Mouse (Mus musculus) thymus, postnatal 0 days (tissue): ENCODE data around the gene Hlf. TPM values are rescaled to one million over a fixed set of nuclear protein-coding genes. Genes with fewer than 3 reads are reported as not detected.

Experiments
- DNase-seq: peaks from one replicate; pipeline ENCODE4 v3.0.0-alpha.2; 2015; ENCODE audit warnings: low spot score
- polyA plus RNA-seq: library from polyadenylated mRNA; unstranded; fragments of >200 nt; fragmentation: Nextera tagmentation; extraction: Ambion mirVana; gene quantifications from 2 replicates; pipeline ENCODE4 v1.2.1, GENCODE M21; 2015

The Hlf gene
- 0.72 and 0.85 TPM in 2 replicates for polyA plus RNA-seq

GRCm38 (mm10) chr11:90390817-90391173, at the start of gene Hlf:
Gene Hlf, minus strand, starts transcription at chr11:90390895.
- DNase-seq = peak; percentile 94

DNA sequence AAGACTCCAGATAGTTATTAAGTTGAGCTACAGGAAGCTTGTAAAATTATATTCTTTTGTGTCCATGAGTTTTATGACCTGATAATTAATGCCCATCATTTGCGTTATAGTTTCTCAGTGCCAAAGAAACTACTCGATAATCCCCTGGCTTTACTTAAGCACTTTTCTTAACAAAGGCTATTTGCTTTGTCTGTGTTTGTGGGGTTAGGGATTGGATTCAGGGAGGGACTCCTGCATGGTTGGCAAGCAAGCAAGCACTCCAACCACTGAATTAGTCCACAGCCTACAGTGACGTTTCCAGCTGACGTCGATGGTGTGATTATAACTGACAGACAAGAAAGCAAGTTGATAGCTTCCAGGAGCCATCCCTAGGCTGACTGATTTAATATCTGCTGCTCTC, 48.1 kb upstream of the Hlf start:
- DNase-seq = no peak

GRCm38 (mm10) chr11:90425207-90425525, 34.5 kb upstream of the Hlf start:
- DNase-seq = no peak

GRCm38 (mm10) chr11:90424334-90425206, 33.9 kb upstream of the Hlf start:
- no peak for DNase-seq

GRCm38 (mm10) chr11:90423896-90424295, 33.2 kb upstream of the Hlf start:
- no peak for DNase-seq

DNA sequence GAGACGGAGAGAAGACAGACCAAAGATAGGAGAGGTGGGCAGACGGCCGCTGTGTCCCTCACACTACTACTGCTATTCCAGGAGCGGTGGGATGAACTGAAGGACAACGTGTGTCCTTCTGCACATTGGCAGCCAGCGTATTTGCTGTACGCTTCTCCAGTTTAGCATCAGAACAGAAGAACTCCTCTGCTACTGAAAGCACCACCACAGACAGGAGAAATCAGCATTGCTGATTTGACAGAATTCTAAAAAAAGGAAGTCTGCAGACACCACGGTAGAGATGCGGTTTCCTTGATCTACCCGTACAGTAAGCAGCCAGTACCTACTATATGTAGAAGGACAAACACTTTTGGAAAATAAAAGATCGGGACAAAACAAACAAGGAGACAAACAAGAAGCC, 29.0 kb upstream of the Hlf start:
- DNase-seq = peak; percentile 65

DNA sequence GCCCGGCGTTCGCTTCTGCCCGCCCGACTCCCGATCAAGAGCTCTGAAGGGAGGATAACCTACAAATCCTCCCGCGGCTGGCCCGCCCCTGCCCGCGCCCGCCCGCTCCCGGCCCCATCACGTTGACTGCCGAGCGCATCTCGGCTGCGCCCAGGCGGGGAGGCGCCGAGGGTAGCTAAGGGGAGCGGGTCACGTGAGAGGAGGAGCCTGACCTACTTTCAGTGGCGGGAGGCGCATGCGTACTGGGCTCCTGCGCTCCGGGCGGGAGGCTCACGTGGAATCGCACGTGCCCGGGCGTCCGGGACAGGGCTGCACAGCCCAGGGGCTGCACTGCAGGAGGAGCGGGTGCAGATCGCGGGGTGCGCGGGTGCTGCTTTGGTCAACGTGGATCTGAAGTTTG, 27.2 kb upstream of the Hlf start:
- peak; percentile 97 for DNase-seq

DNA sequence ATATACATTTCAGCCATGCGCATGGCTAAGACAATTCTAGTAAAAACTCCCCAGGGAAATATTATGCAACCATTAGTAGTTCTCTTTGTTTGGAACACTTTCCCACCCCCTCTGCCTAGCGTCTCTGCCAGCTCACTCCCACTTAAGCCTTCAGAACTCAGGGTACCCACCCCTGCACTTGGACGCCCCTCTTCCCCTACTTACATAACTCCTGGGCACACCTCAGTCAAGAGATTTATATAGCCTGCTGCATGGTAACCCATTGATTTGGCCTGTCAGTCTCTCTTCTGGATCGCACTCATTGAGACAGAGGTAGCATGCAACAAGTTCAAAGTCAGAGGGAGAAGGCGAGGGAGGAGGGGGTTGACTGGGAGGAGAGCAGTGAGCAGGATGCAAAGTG, 26.3 kb upstream of the Hlf start:
- no peak for DNase-seq

DNA sequence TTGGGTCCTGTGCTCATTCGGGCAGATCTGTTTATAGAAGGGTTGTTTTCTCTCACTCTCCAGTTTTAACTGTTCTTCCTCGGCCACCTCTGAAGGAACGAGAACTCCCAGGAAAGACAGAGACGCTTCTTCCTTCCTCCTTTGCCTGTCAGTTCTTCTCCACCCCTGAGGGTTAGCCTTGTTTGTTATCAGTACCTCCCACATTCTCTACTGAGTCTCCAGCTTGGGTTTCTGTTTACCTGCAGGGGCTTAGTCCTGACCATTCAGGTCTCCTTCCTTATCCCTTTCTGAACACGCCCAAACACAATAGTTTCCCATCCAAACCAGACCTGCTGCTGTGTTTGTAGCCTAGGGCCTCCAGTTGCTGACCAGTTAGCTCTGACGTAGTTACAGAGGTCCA, 8.2 kb upstream of the Hlf start:
- DNase-seq = no peak

DNA sequence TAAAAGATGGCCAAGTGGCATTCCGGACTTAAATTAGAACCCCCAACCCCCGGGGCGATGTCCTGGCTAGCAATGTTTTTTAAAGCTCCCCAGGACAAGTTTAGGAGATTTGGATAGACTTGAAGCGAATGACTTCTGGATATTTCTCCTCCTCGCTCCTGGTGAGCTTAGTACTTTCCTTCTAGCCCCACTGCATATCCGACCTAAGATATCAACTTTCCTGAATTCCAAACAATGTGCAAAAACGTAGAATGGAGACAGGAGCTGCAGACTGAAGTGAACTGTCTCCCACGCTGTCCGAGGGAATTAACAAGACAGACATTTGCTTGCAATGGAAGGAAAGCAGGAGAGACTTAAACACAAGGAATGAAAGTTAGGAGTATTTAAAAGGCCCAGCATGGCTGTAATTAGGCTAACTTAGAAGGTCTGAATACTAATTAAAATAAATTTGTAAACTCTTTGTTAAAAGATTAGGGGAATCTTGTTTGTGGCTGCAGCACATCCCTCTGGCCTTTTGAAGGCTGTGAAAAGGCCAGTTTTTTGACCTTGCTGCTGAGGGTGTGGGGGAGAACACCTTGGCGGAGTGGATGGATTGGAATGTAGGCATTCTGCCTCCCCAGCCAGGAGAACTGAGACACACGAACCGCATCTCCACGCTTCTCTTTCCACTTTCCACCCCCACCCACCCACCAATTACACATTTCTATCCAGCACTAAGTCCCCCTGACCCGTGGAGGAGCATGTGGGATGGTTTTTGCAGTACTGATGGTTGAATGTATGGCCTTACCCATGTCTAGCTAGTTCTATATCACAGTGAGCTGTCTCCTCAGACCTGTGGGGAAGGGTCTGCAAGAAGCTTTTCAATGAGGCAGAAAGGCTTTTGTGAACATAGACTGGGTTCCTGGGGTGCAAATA, 833 bp upstream of the Hlf start:
- no peak for DNase-seq

DNA sequence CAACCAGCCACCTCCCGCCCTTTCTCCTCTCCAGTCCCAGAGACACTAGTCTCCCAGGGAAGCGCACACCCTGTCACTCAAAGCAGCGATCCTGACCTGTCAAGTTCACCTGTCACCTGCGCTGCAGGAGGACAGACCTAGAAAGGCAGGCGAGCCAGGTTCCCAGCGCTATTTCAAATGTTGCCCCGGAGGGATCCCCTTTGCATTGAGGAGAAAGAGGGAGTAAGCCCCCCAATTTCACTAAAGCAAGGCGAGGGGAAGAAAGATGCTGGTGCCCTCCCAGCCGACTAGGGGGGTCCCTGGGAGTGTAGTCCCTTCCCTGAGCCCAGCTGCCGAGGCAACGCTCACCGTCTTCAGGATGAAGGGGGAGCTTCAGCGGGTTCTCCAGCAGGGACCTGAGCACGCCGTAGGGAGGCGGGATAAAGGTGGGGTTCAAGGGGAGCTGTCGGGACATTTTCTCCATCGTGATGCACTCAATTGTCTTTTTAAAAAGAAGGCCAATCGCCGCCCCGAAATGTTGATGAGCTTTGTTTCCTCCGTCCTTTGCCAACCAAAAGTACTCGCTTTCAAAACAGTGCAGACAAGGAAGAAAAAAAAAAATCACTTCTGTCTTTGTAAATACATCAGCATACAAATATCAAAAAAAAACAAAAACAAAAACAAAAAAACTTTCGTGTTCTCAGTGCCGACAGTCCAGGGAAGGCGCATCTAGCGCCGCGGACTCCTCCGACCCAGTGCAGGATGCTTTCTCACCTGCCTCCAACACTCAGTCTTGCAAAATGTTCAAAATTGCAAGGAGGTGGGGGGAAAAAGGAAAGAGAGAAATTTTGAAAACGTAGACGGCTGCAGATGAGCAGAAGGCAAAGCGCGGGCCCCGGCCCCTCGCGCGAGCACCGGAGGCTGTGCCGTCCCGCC, 536 bp downstream of the Hlf start:
- DNase-seq = peak; percentile 9

DNA sequence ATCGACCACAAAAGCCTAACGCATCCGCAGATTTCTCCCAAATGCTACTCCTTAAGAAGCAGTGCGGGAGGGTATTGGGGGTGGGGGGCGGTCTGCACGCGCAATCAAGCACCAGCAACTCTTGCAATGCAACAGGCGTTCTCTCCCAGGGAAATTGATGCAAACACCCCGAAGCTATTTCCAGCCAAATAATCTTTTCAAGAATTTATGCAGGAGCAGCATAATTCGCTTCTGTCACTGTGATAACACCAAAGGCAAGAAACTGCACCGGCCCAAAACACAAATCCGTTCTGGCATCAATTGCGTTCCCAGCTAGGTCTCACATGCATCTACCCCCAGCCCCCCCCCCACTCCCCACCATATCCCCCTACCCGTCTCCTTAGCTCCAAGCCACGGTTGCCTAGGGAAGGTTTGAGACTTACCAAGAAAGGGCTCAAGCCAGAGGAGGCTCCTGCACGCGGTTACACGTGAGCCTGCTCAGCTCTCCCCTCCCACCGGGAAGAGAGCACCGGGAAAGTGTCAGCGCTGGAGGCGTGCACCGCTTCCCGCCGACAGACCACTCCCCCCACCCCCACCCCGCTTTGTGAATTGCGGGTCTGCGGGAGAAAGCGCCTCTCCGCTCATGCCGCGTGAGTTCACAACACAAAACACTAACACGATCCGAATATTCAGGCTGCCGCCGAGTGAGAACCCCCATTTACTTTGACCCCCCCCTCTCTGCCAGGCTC, 1.4 kb downstream of the Hlf start:
- peak; percentile 14 for DNase-seq

DNA sequence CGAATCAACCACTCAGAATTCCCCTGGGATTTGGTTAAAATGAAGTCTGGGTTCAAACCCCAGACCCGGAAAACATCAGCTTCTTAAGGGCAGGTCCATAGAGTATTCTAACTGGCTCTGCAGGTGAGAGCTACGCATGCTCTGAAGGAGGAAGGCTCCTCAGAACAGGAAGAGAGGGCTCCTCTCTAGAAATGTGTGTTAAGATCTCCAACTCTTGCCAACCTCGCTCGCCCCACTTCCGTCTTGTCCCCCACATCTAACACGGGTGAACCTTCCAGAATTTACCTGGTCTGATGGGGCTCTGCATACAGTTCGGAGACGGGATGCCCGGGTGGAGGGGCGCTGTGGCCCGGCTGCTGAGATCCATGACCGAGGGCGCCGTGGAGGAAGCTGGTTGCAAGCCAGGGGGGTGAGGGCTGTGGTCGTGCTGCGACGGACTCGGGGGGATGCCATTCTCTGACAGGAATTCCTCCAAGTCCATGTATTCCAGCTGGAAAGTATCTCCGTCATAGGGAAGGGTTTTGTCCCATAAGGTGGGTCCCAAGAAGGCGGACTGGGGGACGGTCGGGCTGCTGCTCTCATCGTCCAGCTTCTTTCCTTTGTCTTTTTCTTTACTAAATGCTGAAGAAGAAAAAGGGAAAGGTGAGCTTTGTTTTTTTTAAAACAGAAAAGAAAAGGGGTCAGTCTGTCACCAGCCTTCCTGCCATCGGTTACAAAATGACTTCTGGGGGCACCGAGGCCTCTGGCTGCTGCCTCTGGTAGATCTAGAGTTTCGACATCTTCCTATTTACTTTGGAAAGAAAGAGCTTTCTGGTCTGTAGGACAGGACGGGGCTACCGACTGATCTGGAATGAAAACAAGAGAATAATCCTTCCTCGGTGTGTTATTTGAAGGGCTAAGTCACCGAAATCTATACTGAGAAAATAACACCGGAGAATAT, 2.9 kb downstream of the Hlf start:
- peak; percentile 52 for DNase-seq

DNA sequence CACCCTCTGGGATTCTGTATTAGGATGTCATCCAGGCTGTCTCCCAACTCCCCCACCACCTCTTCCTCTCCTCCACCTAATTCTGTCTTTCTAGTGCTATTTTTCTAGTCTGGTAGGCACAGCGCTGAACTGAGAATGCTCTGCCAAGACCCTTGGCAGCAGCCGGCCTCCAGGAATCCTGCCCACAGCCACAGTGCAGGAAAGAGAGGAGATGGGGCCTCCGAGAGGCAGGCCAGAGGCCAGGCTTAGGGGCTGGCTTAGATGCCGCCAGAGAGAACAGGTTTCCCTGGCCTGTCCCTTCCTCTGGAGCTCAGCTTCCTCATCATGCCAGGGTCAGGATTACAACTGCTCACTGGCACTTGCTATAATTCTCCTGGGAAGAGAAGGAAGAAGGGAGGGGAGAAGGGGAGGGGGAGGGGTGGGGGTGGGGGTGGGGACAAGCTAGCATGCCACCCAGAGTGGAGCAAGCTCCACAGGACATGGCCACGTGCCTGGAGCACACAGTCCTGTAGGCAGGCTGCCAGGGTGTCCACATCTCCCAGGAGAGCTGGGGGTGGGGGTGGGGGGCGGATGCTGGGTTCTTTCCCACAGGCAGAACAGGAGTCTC, 8.6 kb downstream of the Hlf start:
- DNase-seq = no peak

GRCm38 (mm10) chr11:90381113-90381512, 9.6 kb downstream of the Hlf start:
- no peak for DNase-seq

GRCm38 (mm10) chr11:90380131-90380685, 10.5 kb downstream of the Hlf start:
- no peak for DNase-seq

DNA sequence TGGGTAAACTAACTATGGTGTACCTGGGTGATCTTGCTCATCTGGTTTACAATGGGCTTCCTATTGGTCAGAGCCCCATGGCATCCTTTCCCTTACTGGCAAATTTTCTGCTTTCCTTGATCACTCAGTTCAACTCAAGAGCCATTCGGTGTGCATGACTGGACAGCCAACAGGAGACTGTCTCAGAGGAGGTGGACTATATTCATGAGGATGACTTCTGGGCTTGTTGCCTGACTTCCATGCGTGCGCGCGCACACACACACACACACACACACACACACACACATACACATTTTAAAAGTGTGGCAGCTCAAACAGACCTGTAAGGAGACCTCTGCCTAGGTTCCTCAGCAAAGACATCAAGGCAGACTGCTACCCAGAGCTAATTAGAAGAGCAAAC, 12.7 kb downstream of the Hlf start:
- DNase-seq = no peak

DNA sequence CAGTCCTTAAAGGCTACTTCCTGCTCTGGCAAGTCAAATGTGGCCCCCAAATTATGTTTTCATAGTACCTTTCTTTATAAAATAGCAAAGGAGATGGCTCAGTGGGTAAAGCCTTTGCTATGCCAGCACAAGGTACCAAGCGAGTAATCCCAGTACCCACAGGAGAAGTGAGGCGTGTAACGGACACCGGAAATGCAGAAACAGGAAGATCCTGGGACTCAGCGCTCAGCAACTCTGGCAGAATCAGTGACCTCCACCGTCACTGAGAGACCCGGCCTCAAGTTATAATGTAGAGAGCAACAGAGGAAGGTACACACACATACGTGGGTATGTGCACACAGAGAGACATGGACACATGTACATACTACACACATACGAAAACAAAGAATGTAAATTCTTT, 14.3 kb downstream of the Hlf start:
- no peak for DNase-seq
